Mouse (Mus musculus): ENCODE measurements around the gene Bet1. TPM values are rescaled to one million over a fixed set of nuclear protein-coding genes. Genes with fewer than 3 reads are reported as not detected.

Gene Bet1
- polyA plus RNA-seq, 1 experiment from 2014 or later: 48.6 TPM

DNA sequence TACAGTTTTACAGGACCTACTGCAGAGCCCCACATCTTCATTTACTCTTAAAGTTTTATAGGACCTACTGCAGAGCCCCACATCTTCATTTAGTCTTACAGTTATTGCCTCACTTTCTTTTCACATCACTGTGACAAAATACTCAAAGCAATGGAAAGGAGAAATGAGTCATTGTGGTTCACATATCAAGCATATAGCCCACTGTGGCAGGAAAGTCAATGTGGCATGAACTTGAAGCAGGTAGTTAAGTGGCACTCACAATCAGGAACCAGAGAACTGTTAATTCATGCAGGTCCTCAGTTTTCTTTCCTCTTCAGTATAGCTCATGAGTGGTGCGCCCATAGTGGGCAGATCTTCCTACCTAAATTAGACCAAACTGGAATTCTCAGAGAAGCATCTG, 39.6 kb downstream of the Bet1 start:
- Histone ChIP-seq H3K4me1 (ENCODE audit: control insufficient read depth, insufficient read depth, low read length) (no peaks in the 10 kb centered on the region), H3K4me3 (ENCODE audit: low read length) (no peak overlapping the region), H3K4me2 (ENCODE audit: low read depth, low read length) (no peak overlapping the region), H3K9me3 (replicated peaks; ENCODE audit: control insufficient read depth, low read length) (no peaks in the 10 kb centered on the region), H3K27ac (ENCODE audit: low read length) (no peak overlapping the region), H3K36me3 (ENCODE audit: control insufficient read depth, insufficient read depth) (no peaks in the 10 kb centered on the region), H3K27me3 (ENCODE audit: control insufficient read depth, insufficient read depth, low read length) (no peaks in the 10 kb centered on the region), H3K9ac (ENCODE audit: low read length) (no peak overlapping the region)
- WGBS: 86% methylated on average over 1 of the region's 1 CpGs
- ATAC-seq (replicated peaks; ENCODE audit: extremely low read depth, insufficient read depth, low FRiP score): no peak

- Histone ChIP-seq H3K27ac (ENCODE audit: low read length) (no peak overlapping the region), H3K9me3 (replicated peaks; ENCODE audit: control insufficient read depth, low read length) (no peaks in the 10 kb centered on the region)
- 53% methylated on average over 1 of the region's 1 CpGs for WGBS
Observed at GRCm38 (mm10) chr6:4041821-4042220, 45.0 kb downstream of the Bet1 start.

GRCm38 (mm10) chr6:4030956-4031355, 55.8 kb downstream of the Bet1 start:
- Histone ChIP-seq H3K4me2 (ENCODE audit: low read depth, low read length) (no peak overlapping the region), H3K4me1 (ENCODE audit: control insufficient read depth, insufficient read depth, low read length) (no peaks in the 10 kb centered on the region), H3K9me3 (replicated peaks; ENCODE audit: control insufficient read depth, low read length) (no peaks in the 10 kb centered on the region), H3K36me3 (ENCODE audit: control insufficient read depth, insufficient read depth) (no peaks in the 10 kb centered on the region), H3K27ac (ENCODE audit: low read length) (no peak overlapping the region), H3K27me3 (ENCODE audit: control insufficient read depth, insufficient read depth, low read length) (no peaks in the 10 kb centered on the region), H3K4me3 (ENCODE audit: low read length) (no peak overlapping the region), H3K9ac (ENCODE audit: low read length) (no peak overlapping the region)
- WGBS: 71% methylated on average over 3 of the region's 3 CpGs
- no peak for ATAC-seq (replicated peaks; ENCODE audit: extremely low read depth, insufficient read depth, low FRiP score)

More at GRCm38 (mm10) chr6:4041821-4042220, 45.0 kb downstream of the Bet1 start:
- no peak for ATAC-seq (replicated peaks; ENCODE audit: extremely low read depth, insufficient read depth, low FRiP score)
- Histone ChIP-seq H3K36me3 (ENCODE audit: control insufficient read depth, insufficient read depth) (no peaks in the 10 kb centered on the region), H3K4me1 (ENCODE audit: control insufficient read depth, insufficient read depth, low read length) (no peaks in the 10 kb centered on the region), H3K4me3 (ENCODE audit: low read length) (no peak overlapping the region), H3K27me3 (ENCODE audit: control insufficient read depth, insufficient read depth, low read length) (no peaks in the 10 kb centered on the region), H3K4me2 (ENCODE audit: low read depth, low read length) (no peak overlapping the region), H3K9ac (ENCODE audit: low read length) (no peak overlapping the region)

Other genes with a start within 250 kb of the Bet1 start
- gene Tfpi2, start 98.1 kb downstream of the Bet1 start, polyA plus RNA-seq (2015; fragmentation: Nextera tagmentation; extraction: Ambion mirVana): 4.0 and 5.1 TPM in 2 replicates
- not detected in 2 replicates for gene Gngt1, start 93.2 kb downstream of the Bet1 start, polyA plus RNA-seq (2015; fragmentation: Nextera tagmentation; extraction: Ambion mirVana)
- 108 and 110 TPM in 2 replicates for gene Gng11, start 83.1 kb downstream of the Bet1 start, polyA plus RNA-seq (2015; fragmentation: Nextera tagmentation; extraction: Ambion mirVana)